Mouse (Mus musculus) midbrain, embryonic 12.5 days (tissue): ENCODE results near the gene Frmd6. TPM values are rescaled to one million over a fixed set of nuclear protein-coding genes. Genes with fewer than 3 reads are reported as not detected.

Experiments
- ATAC-seq: fragments of 200-750 bp; cut with Nextera tagmentation; 2 replicates; pipeline ENCODE4 v1.8.0; 2017; ENCODE audit warnings: low read depth, moderate TSS enrichment, moderate library complexity; ENCODE audit not compliant: low FRiP score
- H3K27ac ChIP-seq: fragments of 300-500 bp; sonication (generic); replicated peaks from 2 replicates; pipeline ENCODE4 v1.5.1; 2016; ENCODE audit warnings: mild to moderate bottlenecking
- H3K27me3 ChIP-seq: fragments of 300-500 bp; sonication (generic); 2 replicates; pipeline ENCODE4 v1.6.1; 2016; ENCODE audit warnings: mild to moderate bottlenecking
- H3K36me3 ChIP-seq: fragments of 300-500 bp; sonication (generic); 2 replicates; pipeline ENCODE4 v1.6.1; 2016
- H3K4me1 ChIP-seq: fragments of 300-500 bp; sonication (generic); 2 replicates; pipeline ENCODE4 v1.6.1; 2016
- H3K4me2 ChIP-seq: fragments of 300-500 bp; sonication (generic); replicated peaks from 2 replicates; pipeline ENCODE4 v1.6.1; 2016; ENCODE audit warnings: mild to moderate bottlenecking, moderate library complexity
- H3K4me3 ChIP-seq: fragments of 300-500 bp; sonication (generic); 2 replicates; pipeline ENCODE4 v1.5.1; 2016; ENCODE audit warnings: mild to moderate bottlenecking
- H3K9ac ChIP-seq: fragments of 300-500 bp; sonication (generic); replicated peaks from 2 replicates; pipeline ENCODE4 v1.6.1; 2016; ENCODE audit warnings: mild to moderate bottlenecking, moderate library complexity
- H3K9me3 ChIP-seq: fragments of 300-500 bp; sonication (generic); 2 replicates; pipeline ENCODE4 v1.6.1; 2016; ENCODE audit warnings: mild to moderate bottlenecking
- WGBS: fragments of 180-500 bp; shearing (Covaris S2); methylation state at CpG from one replicate; pipeline ENCODE4 v1.1.7; 2016; 5-methylcytosine and 5-hydroxymethylcytosine counted together
- polyA plus RNA-seq: library from polyadenylated mRNA; unstranded; fragments of >200 nt; fragmentation: Nextera tagmentation; extraction: Ambion mirVana; gene quantifications from 2 replicates; pipeline ENCODE4 v1.2.1, GENCODE M21; 2016

Frmd6 gene
- polyA plus RNA-seq, 1 experiment from 2014 or later, result 19.4 TPM

DNA sequence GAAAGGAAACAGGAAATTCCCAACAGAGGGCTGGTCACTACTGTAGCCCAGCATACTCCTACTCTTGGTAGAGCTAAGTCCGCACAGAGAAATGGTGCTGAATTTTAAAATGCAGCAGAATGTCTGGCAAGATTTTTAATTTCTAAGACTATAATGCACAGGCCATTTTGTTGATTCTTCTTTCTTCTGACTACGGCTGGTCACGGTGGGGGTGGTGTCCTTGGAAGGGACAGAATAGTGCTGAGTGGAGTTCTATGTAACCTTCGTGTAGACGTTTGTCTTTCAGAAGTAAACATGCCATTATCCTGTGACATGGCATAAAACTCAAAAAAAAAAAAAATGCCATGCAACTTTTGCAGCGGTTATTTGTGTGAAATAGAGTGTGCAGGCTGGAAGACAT lies 32.0 kb upstream of the Frmd6 start:
- H3K4me1 ChIP-seq, result peaks cover 9% of the 10 kb centered on the region
- ATAC-seq, result no peak
- H3K9ac ChIP-seq, result no peak overlapping the region
- no peaks in the 10 kb centered on the region for H3K27me3 ChIP-seq
- H3K27ac ChIP-seq, result no peak overlapping the region
- H3K9me3 ChIP-seq, result no peaks in the 10 kb centered on the region
- H3K4me3 ChIP-seq, result no peak overlapping the region
- H3K4me2 ChIP-seq, result no peak overlapping the region
- no peaks in the 10 kb centered on the region for H3K36me3 ChIP-seq
- WGBS, result 94% methylated on average over 6 of the region's 6 CpGs

DNA sequence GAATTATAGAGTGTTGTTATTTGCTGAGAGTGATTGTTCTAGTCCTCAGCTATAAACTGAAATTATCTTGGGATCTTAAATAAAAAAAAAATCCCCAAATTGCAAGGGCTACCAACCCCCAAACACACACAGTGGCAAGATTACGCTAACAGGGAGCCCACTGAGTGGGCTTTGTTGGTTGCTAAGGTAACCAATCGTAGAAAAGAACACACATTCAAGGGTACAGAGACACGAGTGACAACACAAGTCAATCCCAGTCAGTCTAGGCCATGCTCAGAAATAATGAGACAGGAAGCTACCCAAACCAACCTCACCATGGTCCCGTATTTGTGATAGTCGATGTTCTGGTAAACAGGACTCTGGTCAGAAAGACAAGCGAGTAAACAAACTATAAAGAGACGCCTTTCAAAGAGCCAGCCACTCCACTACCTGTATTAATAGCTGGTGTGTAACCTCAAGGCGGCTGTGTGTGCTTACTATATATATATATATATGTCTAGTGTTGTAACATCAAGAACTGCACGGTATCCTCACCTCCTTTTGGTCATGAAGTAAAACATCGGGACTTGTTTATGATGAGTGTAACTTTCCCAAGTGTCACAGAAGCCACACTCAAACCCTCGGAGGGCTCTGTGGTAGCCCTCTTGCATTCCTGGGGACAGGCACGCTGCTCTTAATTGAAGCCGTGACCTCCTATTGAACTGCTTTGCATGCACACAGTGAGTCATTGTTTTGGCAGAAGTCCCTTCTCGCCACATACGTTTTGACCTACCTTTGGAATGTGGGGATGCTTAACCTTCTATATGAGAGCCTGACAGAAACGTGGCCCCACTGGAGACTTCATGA lies 30.5 kb upstream of the Frmd6 start:
- no peaks in the 10 kb centered on the region for H3K9me3 ChIP-seq
- H3K4me3 ChIP-seq, result no peak overlapping the region
- H3K36me3 ChIP-seq, result no peaks in the 10 kb centered on the region
- H3K9ac ChIP-seq, result no peak overlapping the region
- no peak overlapping the region for H3K4me2 ChIP-seq
- no peak overlapping the region for H3K27ac ChIP-seq
- H3K4me1 ChIP-seq, result peaks cover 9% of the 10 kb centered on the region
- 48% methylated on average over 16 of the region's 16 CpGs for WGBS
- no peak for ATAC-seq
- peaks cover 3% of the 10 kb centered on the region; the same call in 1 of the 2 replicates for H3K27me3 ChIP-seq

DNA sequence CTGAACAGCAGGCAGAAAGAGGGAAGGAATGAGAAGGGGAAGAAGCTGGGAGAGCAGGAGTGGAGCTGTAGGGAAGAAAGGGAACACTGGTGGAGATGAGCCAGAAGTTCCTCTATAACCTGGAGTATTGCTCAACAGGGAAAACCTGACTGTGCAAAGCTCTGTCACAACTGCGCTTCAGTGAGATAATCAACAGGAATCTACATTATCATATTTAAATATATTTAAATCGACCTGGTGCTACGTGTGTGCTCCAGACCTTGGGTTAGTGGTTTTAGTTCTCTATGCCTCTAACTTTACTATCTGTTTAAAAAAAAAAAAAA lies 30.0 kb upstream of the Frmd6 start:
- ATAC-seq, result no peak
- Histone ChIP-seq H3K9me3 (no peaks in the 10 kb centered on the region), H3K27ac (no peak overlapping the region), H3K27me3 (peaks cover 3% of the 10 kb centered on the region; the same call in 1 of the 2 replicates), H3K4me2 (no peak overlapping the region), H3K4me3 (no peak overlapping the region), H3K9ac (no peak overlapping the region), H3K36me3 (no peaks in the 10 kb centered on the region), H3K4me1 (peaks cover 9% of the 10 kb centered on the region)
- WGBS, result 85% methylated on average over 3 of the region's 3 CpGs

DNA sequence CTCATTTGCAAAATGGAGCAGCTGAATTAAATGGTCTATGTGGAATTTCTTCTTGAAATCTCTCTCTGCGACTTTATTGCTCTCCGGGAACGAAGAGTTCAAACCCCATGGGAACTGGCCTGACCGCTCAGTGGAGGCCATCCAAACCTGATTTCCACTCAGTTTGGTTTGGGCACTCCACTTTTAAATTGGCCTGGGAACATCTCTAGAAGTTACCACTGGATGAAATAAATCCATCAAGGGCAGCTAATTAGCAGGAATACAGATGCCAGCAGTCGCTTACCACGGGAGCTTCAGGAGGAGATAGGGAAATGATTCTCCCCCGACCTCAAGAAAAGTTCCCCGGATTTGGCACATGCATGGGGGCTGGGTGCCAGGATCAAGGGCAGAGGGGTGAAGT lies 26.8 kb upstream of the Frmd6 start:
- H3K27ac ChIP-seq, result no peak overlapping the region
- no peak overlapping the region for H3K4me2 ChIP-seq
- peaks cover 9% of the 10 kb centered on the region for H3K4me1 ChIP-seq
- no peaks in the 10 kb centered on the region for H3K9me3 ChIP-seq
- H3K4me3 ChIP-seq, result no peak overlapping the region
- WGBS, result 81% methylated on average over 8 of the region's 8 CpGs
- H3K36me3 ChIP-seq, result no peaks in the 10 kb centered on the region
- no peak overlapping the region for H3K9ac ChIP-seq
- H3K27me3 ChIP-seq, result peaks cover 3% of the 10 kb centered on the region; the same call in 1 of the 2 replicates
- no peak for ATAC-seq

DNA sequence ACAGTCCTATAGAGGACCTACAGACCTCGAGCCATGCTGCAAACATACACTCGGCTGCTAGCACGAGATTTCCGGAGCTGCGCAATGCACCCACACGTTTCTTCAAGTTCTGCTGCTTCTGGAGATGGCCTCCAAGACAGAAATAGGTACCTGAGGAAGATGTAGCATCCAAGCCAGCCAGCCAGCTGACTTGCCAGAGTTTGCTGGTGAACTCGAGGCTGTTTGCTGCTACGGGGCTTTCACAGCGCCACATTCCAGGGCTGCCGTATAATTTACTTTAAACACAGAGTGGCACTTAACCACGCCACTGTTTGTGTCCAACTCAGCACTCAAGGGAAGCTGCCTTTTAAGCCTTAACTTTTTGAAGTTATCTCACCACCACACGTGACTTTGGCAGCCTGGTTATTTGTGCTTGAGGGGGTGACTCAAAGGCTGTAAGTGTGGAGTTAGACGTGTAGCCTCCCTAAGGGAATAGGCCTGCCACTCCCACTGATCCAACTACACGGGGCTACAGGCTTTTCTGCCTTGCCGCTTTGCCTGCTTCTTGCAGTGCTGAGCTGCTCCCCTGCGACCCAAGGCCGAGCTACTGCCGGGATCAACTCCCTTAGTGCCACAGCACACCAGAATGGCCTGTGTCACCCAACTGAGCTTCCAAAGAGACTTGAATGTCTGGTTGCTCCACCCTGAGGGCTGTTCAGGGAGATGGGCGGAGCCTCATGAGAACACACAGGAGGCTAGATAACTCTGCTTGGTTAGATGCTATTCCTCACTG lies 25.9 kb upstream of the Frmd6 start:
- no peak overlapping the region for H3K4me3 ChIP-seq
- no peak for ATAC-seq
- 54% methylated on average over 19 of the region's 19 CpGs for WGBS
- H3K9ac ChIP-seq, result no peak overlapping the region
- H3K27ac ChIP-seq, result no peak overlapping the region
- peaks cover 3% of the 10 kb centered on the region; the same call in 1 of the 2 replicates for H3K27me3 ChIP-seq
- H3K9me3 ChIP-seq, result no peaks in the 10 kb centered on the region
- no peaks in the 10 kb centered on the region for H3K36me3 ChIP-seq
- peaks cover 9% of the 10 kb centered on the region for H3K4me1 ChIP-seq
- H3K4me2 ChIP-seq, result no peak overlapping the region

DNA sequence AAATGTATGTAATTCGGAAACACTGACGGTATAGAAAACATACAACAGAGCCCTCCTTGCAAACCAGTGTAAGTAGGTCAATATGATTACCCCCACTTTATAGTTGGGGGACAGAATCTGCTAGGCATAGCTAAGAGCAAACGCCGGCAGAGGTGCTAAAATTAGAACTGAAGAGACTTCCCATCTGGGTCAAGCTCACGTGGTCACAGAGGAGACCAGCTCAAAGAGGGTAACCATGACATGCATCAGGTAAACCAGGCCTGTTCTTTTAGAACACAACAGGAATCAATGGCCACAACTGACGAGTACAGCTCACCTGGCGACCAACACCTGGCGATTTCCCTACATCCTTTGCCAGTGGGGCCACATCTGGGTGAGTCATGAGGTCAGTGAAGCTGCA lies 25.2 kb upstream of the Frmd6 start:
- Histone ChIP-seq H3K4me3 (no peak overlapping the region), H3K4me2 (no peak overlapping the region), H3K4me1 (peaks cover 3% of the 10 kb centered on the region), H3K27ac (no peak overlapping the region), H3K27me3 (peaks cover 3% of the 10 kb centered on the region; the same call in 1 of the 2 replicates), H3K9ac (no peak overlapping the region), H3K36me3 (no peaks in the 10 kb centered on the region), H3K9me3 (no peaks in the 10 kb centered on the region)
- WGBS, result 84% methylated on average over 8 of the region's 8 CpGs
- ATAC-seq, result no peak

DNA sequence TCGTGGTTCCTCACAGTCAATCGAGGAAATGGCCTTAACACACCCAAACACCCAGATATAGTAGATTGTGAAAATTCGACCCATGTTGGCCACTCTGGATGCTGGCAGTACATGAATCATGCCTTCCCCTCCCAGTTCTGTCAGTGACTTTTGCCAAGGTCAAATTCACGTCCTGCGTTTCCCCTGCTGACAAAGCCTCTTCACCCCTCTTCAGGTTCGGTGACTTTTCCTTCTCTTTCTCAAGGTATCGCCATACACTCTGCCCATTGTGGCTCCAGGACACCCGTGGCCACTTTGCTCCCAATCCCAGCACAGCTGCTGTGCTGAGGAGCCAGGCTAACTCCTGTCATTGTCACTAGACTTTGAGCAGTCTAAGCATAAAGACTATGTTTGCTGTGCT lies 24.0 kb upstream of the Frmd6 start:
- Histone ChIP-seq H3K9me3 (no peaks in the 10 kb centered on the region), H3K9ac (no peak overlapping the region), H3K36me3 (no peaks in the 10 kb centered on the region), H3K4me2 (no peak overlapping the region), H3K4me3 (no peak overlapping the region), H3K27me3 (peaks cover 3% of the 10 kb centered on the region; the same call in 1 of the 2 replicates), H3K27ac (no peak overlapping the region), H3K4me1 (no peaks in the 10 kb centered on the region; the same call in 1 of the 2 replicates)
- ATAC-seq, result no peak
- WGBS, result 81% methylated on average over 8 of the region's 8 CpGs

DNA sequence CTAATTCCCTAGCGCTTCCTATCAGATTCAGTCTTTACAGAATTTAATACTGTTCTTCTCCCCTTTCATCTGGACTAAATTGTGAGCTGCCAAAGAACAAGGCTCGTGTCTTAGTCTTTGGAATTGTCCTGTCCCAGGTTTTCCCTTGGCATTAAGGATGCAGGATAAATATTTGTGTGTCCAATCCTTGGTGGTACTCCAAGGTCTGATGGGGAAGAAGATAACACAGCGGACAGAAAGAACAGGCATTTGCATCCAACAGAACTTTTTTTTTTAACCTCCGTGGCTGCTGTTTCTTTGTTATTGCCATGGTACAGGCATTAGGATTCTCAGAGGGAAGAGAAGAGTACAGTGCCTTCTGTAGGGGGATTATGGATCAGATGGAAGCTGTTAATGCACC lies 21.8 kb upstream of the Frmd6 start:
- peaks cover 3% of the 10 kb centered on the region; the same call in 1 of the 2 replicates for H3K27me3 ChIP-seq
- no peak for ATAC-seq
- H3K4me1 ChIP-seq, result no peaks in the 10 kb centered on the region; the same call in 1 of the 2 replicates
- 73% methylated on average over 4 of the region's 4 CpGs for WGBS
- no peak overlapping the region for H3K9ac ChIP-seq
- H3K4me3 ChIP-seq, result no peak overlapping the region
- no peaks in the 10 kb centered on the region for H3K9me3 ChIP-seq
- H3K36me3 ChIP-seq, result no peaks in the 10 kb centered on the region
- H3K27ac ChIP-seq, result no peak overlapping the region
- no peak overlapping the region for H3K4me2 ChIP-seq

DNA sequence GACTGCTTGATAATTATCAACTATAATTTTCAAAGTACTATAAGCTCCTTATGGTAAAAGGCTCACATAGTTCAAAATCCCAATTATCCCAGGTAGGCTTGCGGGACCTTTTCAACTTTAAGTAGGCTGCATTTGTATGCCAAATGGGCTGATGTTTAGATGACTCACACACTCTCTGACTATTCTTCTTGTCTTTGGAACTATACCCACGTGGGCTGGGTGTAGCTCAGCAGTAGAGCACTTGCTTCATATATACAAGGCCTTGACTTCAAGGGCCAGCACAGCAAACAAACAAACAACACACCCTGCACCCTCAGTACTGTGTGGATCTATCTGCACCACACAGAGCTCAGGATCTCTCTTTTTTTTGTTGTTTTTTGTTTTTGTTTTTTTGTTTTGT lies 20.3 kb upstream of the Frmd6 start:
- 70% methylated on average over 2 of the region's 2 CpGs for WGBS
- Histone ChIP-seq H3K4me1 (no peaks in the 10 kb centered on the region), H3K9me3 (no peaks in the 10 kb centered on the region), H3K4me3 (no peak overlapping the region), H3K9ac (no peak overlapping the region), H3K36me3 (no peaks in the 10 kb centered on the region), H3K27me3 (no peaks in the 10 kb centered on the region), H3K4me2 (no peak overlapping the region), H3K27ac (no peak overlapping the region)
- no peak for ATAC-seq

DNA sequence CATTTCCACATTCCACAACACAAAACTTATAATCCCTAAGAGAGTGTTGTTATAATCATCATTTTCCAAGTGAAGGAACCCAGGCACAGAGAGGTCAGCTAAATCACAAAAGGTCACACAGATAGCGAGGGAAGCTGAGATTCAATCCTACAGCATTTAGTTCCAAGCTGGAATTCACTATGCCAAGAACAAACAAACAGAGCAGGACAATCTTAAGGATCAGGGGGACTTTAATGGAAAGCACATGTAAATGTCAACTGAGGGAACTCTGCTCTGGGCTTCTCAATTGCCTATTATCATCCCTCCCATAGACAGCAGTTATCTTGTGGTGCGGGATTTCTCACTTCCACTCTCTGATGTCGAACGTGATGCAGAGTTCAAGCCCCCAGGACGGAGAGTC lies 17.8 kb upstream of the Frmd6 start:
- Histone ChIP-seq H3K4me1 (no peaks in the 10 kb centered on the region), H3K4me3 (no peak overlapping the region), H3K36me3 (no peaks in the 10 kb centered on the region), H3K27me3 (no peaks in the 10 kb centered on the region), H3K9me3 (no peaks in the 10 kb centered on the region), H3K9ac (no peak overlapping the region), H3K27ac (no peak overlapping the region), H3K4me2 (no peak overlapping the region)
- ATAC-seq, result no peak
- WGBS, result 62% methylated on average over 5 of the region's 5 CpGs

DNA sequence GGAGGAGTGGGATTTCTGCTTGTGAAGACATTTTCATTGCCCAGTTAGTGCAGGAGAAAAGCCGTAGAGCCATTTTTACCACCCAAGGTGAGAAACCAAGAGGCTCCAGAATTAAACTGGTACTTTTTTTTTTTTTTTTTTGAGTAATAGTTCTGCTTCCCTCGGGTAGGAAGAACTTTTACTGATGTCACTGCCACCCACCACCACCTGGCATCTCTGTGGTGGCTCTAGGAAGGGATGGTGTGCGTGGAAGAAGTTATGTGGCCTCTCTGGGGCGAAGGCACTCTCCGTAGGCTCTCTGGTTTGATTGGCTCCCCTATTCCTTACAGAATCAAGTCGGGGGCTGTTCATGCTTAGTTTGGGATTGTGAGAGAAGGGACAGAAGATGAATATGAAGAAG lies 17.3 kb upstream of the Frmd6 start:
- Histone ChIP-seq H3K4me3 (no peak overlapping the region), H3K9me3 (no peaks in the 10 kb centered on the region), H3K36me3 (no peaks in the 10 kb centered on the region), H3K27ac (no peak overlapping the region), H3K9ac (no peak overlapping the region), H3K27me3 (no peaks in the 10 kb centered on the region), H3K4me2 (no peak overlapping the region), H3K4me1 (no peaks in the 10 kb centered on the region)
- WGBS, result 71% methylated on average over 6 of the region's 6 CpGs
- ATAC-seq, result no peak

DNA sequence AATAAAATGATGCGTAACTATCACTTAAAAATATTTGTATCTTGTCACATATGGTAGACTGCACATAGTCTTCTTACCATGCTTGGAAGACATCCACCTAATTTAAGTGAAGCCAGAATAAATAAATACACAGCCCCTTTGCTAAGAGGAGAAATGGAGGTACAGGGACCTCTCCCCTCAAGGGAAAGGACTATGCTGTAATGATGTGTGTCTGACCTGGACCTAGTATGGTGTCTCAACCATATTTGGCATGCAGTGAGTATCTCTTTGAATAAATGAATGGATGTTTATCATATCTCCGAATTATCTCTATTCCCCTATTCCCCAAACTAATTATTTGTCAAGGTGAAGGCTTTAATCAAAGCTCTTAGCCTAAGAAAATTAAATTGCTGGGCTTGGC lies 15.4 kb upstream of the Frmd6 start:
- H3K9me3 ChIP-seq, result no peaks in the 10 kb centered on the region
- ATAC-seq, result no peak
- H3K9ac ChIP-seq, result no peak overlapping the region
- no peak overlapping the region for H3K4me2 ChIP-seq
- H3K4me1 ChIP-seq, result no peaks in the 10 kb centered on the region
- no peaks in the 10 kb centered on the region for H3K36me3 ChIP-seq
- 83% methylated on average over 2 of the region's 2 CpGs for WGBS
- no peak overlapping the region for H3K27ac ChIP-seq
- no peak overlapping the region for H3K4me3 ChIP-seq
- H3K27me3 ChIP-seq, result no peaks in the 10 kb centered on the region
